Mouse (Mus musculus): ENCODE measurements around the gene Fam171a1. TPM values are rescaled to one million over a fixed set of nuclear protein-coding genes. Genes with fewer than 3 reads are reported as not detected.
A peak's percentile ranks its signal among the peaks of the same experiment; 100 is the strongest.

The Fam171a1 gene
- polyA plus RNA-seq, 1 experiment from 2014 or later: 32.8 TPM

- Histone ChIP-seq H3K4me2 (no peak overlapping the region; the same call in 1 of the 2 replicates), H3K4me3 (no peak overlapping the region), H3K9me3 (replicated peaks) (no peaks in the 10 kb centered on the region), H3K27me3 (replicated peaks) (no peaks in the 10 kb centered on the region), H3K4me1 (replicated peaks) (peaks cover 69% of the 10 kb centered on the region), H3K36me3 (no peaks in the 10 kb centered on the region), H3K27ac (ENCODE audit: poor library complexity, severe bottlenecking) (peak overlapping the region; percentile 51), H3K9ac (no peak overlapping the region)
- ATAC-seq (ENCODE audit: insufficient number of reproducible peaks, low FRiP score): no peak
- 47% methylated on average over 2 of the region's 2 CpGs for WGBS
Observed at GRCm38 (mm10) chr2:3138308-3138707, 24.3 kb downstream of the Fam171a1 start.

GRCm38 (mm10) chr2:3139065-3139464, 25.0 kb downstream of the Fam171a1 start:
- H3K4me1 ChIP-seq (replicated peaks): peaks cover 71% of the 10 kb centered on the region
- H3K27ac ChIP-seq (ENCODE audit: poor library complexity, severe bottlenecking): no peak overlapping the region
- no peak overlapping the region for H3K4me3 ChIP-seq
- H3K36me3 ChIP-seq: no peaks in the 10 kb centered on the region
- H3K27me3 ChIP-seq (replicated peaks): no peaks in the 10 kb centered on the region
- ATAC-seq (ENCODE audit: insufficient number of reproducible peaks, low FRiP score): no peak
- H3K4me2 ChIP-seq: no peak overlapping the region
- no peaks in the 10 kb centered on the region for H3K9me3 ChIP-seq (replicated peaks)
- WGBS: 58% methylated on average over 2 of the region's 2 CpGs
- H3K9ac ChIP-seq: no peak overlapping the region

GRCm38 (mm10) chr2:3139578-3139977, 25.6 kb downstream of the Fam171a1 start:
- Histone ChIP-seq H3K36me3 (no peaks in the 10 kb centered on the region), H3K27me3 (replicated peaks) (no peaks in the 10 kb centered on the region), H3K9ac (no peak overlapping the region), H3K9me3 (replicated peaks) (no peaks in the 10 kb centered on the region), H3K4me2 (no peak overlapping the region), H3K4me1 (replicated peaks) (peaks cover 70% of the 10 kb centered on the region), H3K27ac (ENCODE audit: poor library complexity, severe bottlenecking) (no peak overlapping the region), H3K4me3 (no peak overlapping the region)
- 42% methylated on average over 3 of the region's 3 CpGs for WGBS
- no peak for ATAC-seq (ENCODE audit: insufficient number of reproducible peaks, low FRiP score)

GRCm38 (mm10) chr2:3140585-3140984, 26.6 kb downstream of the Fam171a1 start:
- H3K4me3 ChIP-seq: no peak overlapping the region
- H3K27me3 ChIP-seq (replicated peaks): no peaks in the 10 kb centered on the region
- WGBS: 57% methylated on average over 5 of the region's 5 CpGs
- no peak for ATAC-seq (ENCODE audit: insufficient number of reproducible peaks, low FRiP score)
- peaks cover 68% of the 10 kb centered on the region for H3K4me1 ChIP-seq (replicated peaks)
- H3K36me3 ChIP-seq: no peaks in the 10 kb centered on the region
- H3K9me3 ChIP-seq (replicated peaks): no peaks in the 10 kb centered on the region
- no peak overlapping the region for H3K27ac ChIP-seq (ENCODE audit: poor library complexity, severe bottlenecking)
- H3K9ac ChIP-seq: no peak overlapping the region
- H3K4me2 ChIP-seq: no peak overlapping the region

- H3K9me3 ChIP-seq (replicated peaks): no peaks in the 10 kb centered on the region
- ATAC-seq (ENCODE audit: insufficient number of reproducible peaks, low FRiP score): no peak
- H3K4me3 ChIP-seq: no peak overlapping the region
- 81% methylated on average over 4 of the region's 4 CpGs for WGBS
- no peak overlapping the region for H3K9ac ChIP-seq
- H3K4me1 ChIP-seq (replicated peaks): peaks cover 68% of the 10 kb centered on the region
- H3K27ac ChIP-seq (ENCODE audit: poor library complexity, severe bottlenecking): no peak overlapping the region
- H3K27me3 ChIP-seq (replicated peaks): no peaks in the 10 kb centered on the region
- H3K36me3 ChIP-seq: peaks cover 4% of the 10 kb centered on the region; the same call in 1 of the 2 replicates
- H3K4me2 ChIP-seq: no peak overlapping the region
Observed at GRCm38 (mm10) chr2:3141804-3142203, 27.8 kb downstream of the Fam171a1 start.

GRCm38 (mm10) chr2:3144291-3144690, 30.3 kb downstream of the Fam171a1 start:
- no peaks in the 10 kb centered on the region for H3K27me3 ChIP-seq (replicated peaks)
- 55% methylated on average over 5 of the region's 5 CpGs for WGBS
- peaks cover 4% of the 10 kb centered on the region; the same call in 1 of the 2 replicates for H3K36me3 ChIP-seq
- no peaks in the 10 kb centered on the region for H3K9me3 ChIP-seq (replicated peaks)
- H3K27ac ChIP-seq (ENCODE audit: poor library complexity, severe bottlenecking): no peak overlapping the region
- H3K9ac ChIP-seq: no peak overlapping the region
- ATAC-seq (ENCODE audit: insufficient number of reproducible peaks, low FRiP score): no peak
- no peak overlapping the region for H3K4me3 ChIP-seq
- no peak overlapping the region for H3K4me2 ChIP-seq
- H3K4me1 ChIP-seq (replicated peaks): peaks cover 48% of the 10 kb centered on the region

- WGBS: 84% methylated on average over 6 of the region's 6 CpGs
- H3K9me3 ChIP-seq (replicated peaks): no peaks in the 10 kb centered on the region
- H3K27ac ChIP-seq (ENCODE audit: poor library complexity, severe bottlenecking): no peak overlapping the region
- no peak overlapping the region for H3K4me2 ChIP-seq
- H3K36me3 ChIP-seq: peaks cover 4% of the 10 kb centered on the region; the same call in 1 of the 2 replicates
- H3K4me3 ChIP-seq: no peak overlapping the region
- no peak overlapping the region for H3K9ac ChIP-seq
- H3K4me1 ChIP-seq (replicated peaks): peaks cover 38% of the 10 kb centered on the region
- no peak for ATAC-seq (ENCODE audit: insufficient number of reproducible peaks, low FRiP score)
- H3K27me3 ChIP-seq (replicated peaks): no peaks in the 10 kb centered on the region
Observed at GRCm38 (mm10) chr2:3147550-3148157, 33.6 kb downstream of the Fam171a1 start.

GRCm38 (mm10) chr2:3148731-3149130, 34.7 kb downstream of the Fam171a1 start:
- no peak for ATAC-seq (ENCODE audit: insufficient number of reproducible peaks, low FRiP score)
- H3K4me3 ChIP-seq: no peak overlapping the region
- H3K9ac ChIP-seq: no peak overlapping the region
- H3K9me3 ChIP-seq (replicated peaks): no peaks in the 10 kb centered on the region
- H3K27me3 ChIP-seq (replicated peaks): no peaks in the 10 kb centered on the region
- no peak overlapping the region for H3K4me2 ChIP-seq
- 82% methylated on average over 8 of the region's 8 CpGs for WGBS
- peaks cover 4% of the 10 kb centered on the region; the same call in 1 of the 2 replicates for H3K36me3 ChIP-seq
- no peak overlapping the region for H3K27ac ChIP-seq (ENCODE audit: poor library complexity, severe bottlenecking)
- peaks cover 28% of the 10 kb centered on the region for H3K4me1 ChIP-seq (replicated peaks)

GRCm38 (mm10) chr2:3150324-3150723, 36.3 kb downstream of the Fam171a1 start:
- H3K9me3 ChIP-seq (replicated peaks): no peaks in the 10 kb centered on the region
- H3K4me2 ChIP-seq: no peak overlapping the region
- peaks cover 4% of the 10 kb centered on the region; the same call in 1 of the 2 replicates for H3K36me3 ChIP-seq
- H3K9ac ChIP-seq: no peak overlapping the region
- H3K4me1 ChIP-seq (replicated peaks): peaks cover 19% of the 10 kb centered on the region
- H3K4me3 ChIP-seq: no peak overlapping the region
- WGBS: 78% methylated on average over 5 of the region's 5 CpGs
- no peak overlapping the region for H3K27ac ChIP-seq (ENCODE audit: poor library complexity, severe bottlenecking)
- ATAC-seq (ENCODE audit: insufficient number of reproducible peaks, low FRiP score): no peak
- H3K27me3 ChIP-seq (replicated peaks): no peaks in the 10 kb centered on the region

- WGBS: 67% methylated on average over 3 of the region's 3 CpGs
- no peak overlapping the region for H3K27ac ChIP-seq (ENCODE audit: poor library complexity, severe bottlenecking)
- no peak overlapping the region for H3K9ac ChIP-seq
- H3K4me1 ChIP-seq (replicated peaks): peaks cover 21% of the 10 kb centered on the region
- no peak overlapping the region for H3K4me3 ChIP-seq
- peaks cover 1% of the 10 kb centered on the region; the same call in 1 of the 2 replicates for H3K36me3 ChIP-seq
- no peak for ATAC-seq (ENCODE audit: insufficient number of reproducible peaks, low FRiP score)
- no peak overlapping the region for H3K4me2 ChIP-seq
- no peaks in the 10 kb centered on the region for H3K9me3 ChIP-seq (replicated peaks)
- H3K27me3 ChIP-seq (replicated peaks): no peaks in the 10 kb centered on the region
Observed at GRCm38 (mm10) chr2:3151336-3151735, 37.3 kb downstream of the Fam171a1 start.

- Histone ChIP-seq H3K9ac (no peak overlapping the region), H3K4me3 (no peak overlapping the region), H3K27ac (ENCODE audit: poor library complexity, severe bottlenecking) (no peak overlapping the region), H3K4me1 (replicated peaks) (peaks cover 45% of the 10 kb centered on the region), H3K36me3 (no peaks in the 10 kb centered on the region), H3K9me3 (replicated peaks) (no peaks in the 10 kb centered on the region), H3K4me2 (no peak overlapping the region), H3K27me3 (replicated peaks) (no peaks in the 10 kb centered on the region)
- WGBS: 84% methylated on average over 1 of the region's 1 CpGs
- ATAC-seq (ENCODE audit: insufficient number of reproducible peaks, low FRiP score): no peak
Observed at GRCm38 (mm10) chr2:3154091-3154665, 40.2 kb downstream of the Fam171a1 start.

Data from heart, embryonic 12.5 days (tissue).